Mouse (Mus musculus): ENCODE measurements at regions not wholly inside any gene's neighbourhood (a gene's known extent, or its start where the extent isn't known, plus 50 kb on each side); places are given as distances from the start of the nearest gene placed in this dataset.

DNA sequence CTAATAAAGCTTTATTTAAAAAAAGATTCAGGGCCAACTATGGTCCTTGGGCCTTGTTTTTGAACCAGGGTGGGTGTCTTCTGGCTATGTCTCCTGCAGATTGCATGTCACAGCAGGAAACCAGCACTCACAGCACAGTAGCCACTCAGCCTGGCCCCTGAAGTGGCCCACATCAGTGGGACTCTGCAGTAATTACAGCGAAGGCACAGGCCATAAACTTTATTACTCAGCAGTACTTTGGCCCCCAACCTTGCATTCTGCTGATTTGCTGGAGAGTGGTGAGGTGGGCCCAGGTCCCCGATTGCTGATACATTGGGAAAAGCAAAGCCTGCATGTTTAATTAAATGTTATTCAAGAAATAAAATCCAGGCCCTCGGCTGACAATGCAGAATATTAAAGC is 303.6 kb upstream of the Kdm8 start:
- no peaks in the 10 kb centered on the region for H3K27me3 ChIP-seq (ENCODE audit: control insufficient read depth in 1 of 2, insufficient read depth in 2 of 2, low read length in 2 of 2)

DNA sequence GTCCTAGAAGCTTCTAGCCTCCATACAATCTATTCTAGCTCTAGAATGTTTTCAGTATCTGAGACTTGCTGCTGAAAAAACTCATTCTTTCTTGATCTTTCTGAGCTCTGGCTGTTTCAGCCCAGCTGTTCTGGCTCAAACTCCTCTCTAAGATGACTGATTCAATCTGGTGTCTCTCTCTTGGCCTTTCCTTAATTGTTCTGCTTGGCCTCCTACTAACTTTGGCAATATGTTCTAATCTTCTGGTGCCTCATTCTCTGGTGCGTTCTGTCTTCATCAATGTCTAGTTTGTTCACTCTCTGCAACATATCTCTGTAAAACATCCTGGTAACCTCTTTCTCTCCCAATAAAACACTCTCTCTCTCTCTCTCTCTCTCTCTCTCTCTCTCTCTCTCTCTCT is 302.6 kb upstream of the Kdm8 start:
- no peak for DNase-seq (ENCODE audit: low read depth, low spot score)
- TF ChIP-seq JUND (IDR thresholded peaks at IDR 0.05; ENCODE audit: low read depth, low read length) (no peak), RCOR1 (IDR thresholded peaks at IDR 0.05; ENCODE audit: low read depth, low read length) (no peak), MYB (IDR thresholded peaks at IDR 0.05; ENCODE audit: low read depth, low read length) (no peak), MAX (IDR thresholded peaks at IDR 0.05; ENCODE audit: low read length) (no peak), ZKSCAN1 (IDR thresholded peaks at IDR 0.05; ENCODE audit: low read depth, low read length) (no peak), E2F4 (IDR thresholded peaks at IDR 0.05; ENCODE audit: borderline replicate concordance, low read depth, low read length) (no peak), TCF12 (IDR thresholded peaks at IDR 0.05; ENCODE audit: low read depth, low read length) (no peak), CHD2 (IDR thresholded peaks at IDR 0.05; ENCODE audit: low read length) (no peak), MEF2A (IDR thresholded peaks at IDR 0.05; ENCODE audit: extremely low read depth, insufficient replicate concordance, low read depth, low read length, poor library complexity, severe bottlenecking) (no peak), GATA1 (IDR thresholded peaks at IDR 0.05; ENCODE audit: low read depth, low read length) (no peak), BHLHE40 (IDR thresholded peaks at IDR 0.05; ENCODE audit: borderline replicate concordance, low read depth, low read length) (no peak), TBP (IDR thresholded peaks at IDR 0.05; ENCODE audit: low read depth, low read length) (no peak)
- Histone ChIP-seq H3K9me3 (replicated peaks; ENCODE audit: insufficient read depth, low read length) (no peaks in the 10 kb centered on the region), H3K27me3 (ENCODE audit: control insufficient read depth in 1 of 2, insufficient read depth in 2 of 2, low read length in 2 of 2) (no peaks in the 10 kb centered on the region), H3K9ac (ENCODE audit: control insufficient read depth, low read depth, low read length, poor library complexity, severe bottlenecking) (no peak overlapping the region), H3K4me1 (ENCODE audit: control insufficient read depth in 1 of 2, insufficient read depth in 2 of 2, low read length in 2 of 2) (no peaks in the 10 kb centered on the region), H3K36me3 (ENCODE audit: control insufficient read depth in 1 of 2, insufficient read depth in 2 of 2, low read length in 2 of 2) (no peaks in the 10 kb centered on the region), H3K79me2 (ENCODE audit: control insufficient read depth, insufficient read depth, low read length, poor library complexity) (no peaks in the 10 kb centered on the region), H3K4me3 (ENCODE audit: control insufficient read depth in 1 of 2, insufficient read depth in 1 of 2, low read depth in 2 of 2, low read length in 2 of 2) (no peak overlapping the region), H3K27ac (ENCODE audit: control insufficient read depth, low read depth, low read length) (no peak overlapping the region)

More for the DNA sequence above, 303.6 kb upstream of the Kdm8 start:
- DNase-seq (ENCODE audit: low read depth, low spot score): no peak
- no peak overlapping the region for H3K4me3 ChIP-seq (ENCODE audit: control insufficient read depth in 1 of 2, insufficient read depth in 1 of 2, low read depth in 2 of 2, low read length in 2 of 2)
- no peak overlapping the region for H3K27ac ChIP-seq (ENCODE audit: control insufficient read depth, low read depth, low read length)
- H3K9me3 ChIP-seq (replicated peaks; ENCODE audit: insufficient read depth, low read length): no peaks in the 10 kb centered on the region
- H3K36me3 ChIP-seq (ENCODE audit: control insufficient read depth in 1 of 2, insufficient read depth in 2 of 2, low read length in 2 of 2): no peaks in the 10 kb centered on the region
- H3K79me2 ChIP-seq (ENCODE audit: control insufficient read depth, insufficient read depth, low read length, poor library complexity): no peaks in the 10 kb centered on the region
- TF ChIP-seq ZMIZ1 (IDR thresholded peaks at IDR 0.05; ENCODE audit: low read depth, low read length) (no peak), BHLHE40 (IDR thresholded peaks at IDR 0.05; ENCODE audit: borderline replicate concordance, low read depth, low read length) (no peak), GATA1 (IDR thresholded peaks at IDR 0.05; ENCODE audit: low read depth, low read length) (no peak), TAL1 (IDR thresholded peaks at IDR 0.05; ENCODE audit: low read length) (no peak), MXI1 (IDR thresholded peaks at IDR 0.05; ENCODE audit: low read depth, low read length) (no peak), KAT2A (conservative IDR thresholded peaks at IDR 0.05; ENCODE audit: low read depth, low read length) (no peak), E2F4 (IDR thresholded peaks at IDR 0.05; ENCODE audit: borderline replicate concordance, low read depth, low read length) (no peak), SIN3A (IDR thresholded peaks at IDR 0.05; ENCODE audit: low read length) (no peak), MYC (IDR thresholded peaks at IDR 0.05; ENCODE audit: low read depth, low read length) (no peak), UBTF (IDR thresholded peaks at IDR 0.05; ENCODE audit: borderline replicate concordance, insufficient read depth, low read depth, low read length) (no peak), POLR2A (IDR thresholded peaks at IDR 0.05; ENCODE audit: control insufficient read depth in 1 of 2, insufficient read depth in 1 of 2, low read depth in 1 of 2, low read length in 2 of 2, poor library complexity in 1 of 2) (no peak), MYB (IDR thresholded peaks at IDR 0.05; ENCODE audit: low read depth, low read length) (no peak), TBP (IDR thresholded peaks at IDR 0.05; ENCODE audit: low read depth, low read length) (no peak), MAFK (IDR thresholded peaks at IDR 0.05; ENCODE audit: borderline replicate concordance, low read depth, low read length) (no peak), RCOR1 (IDR thresholded peaks at IDR 0.05; ENCODE audit: low read depth, low read length) (no peak), SMC3 (IDR thresholded peaks at IDR 0.05; ENCODE audit: low read depth, low read length) (no peak)
- no peak overlapping the region for H3K9ac ChIP-seq (ENCODE audit: control insufficient read depth, low read depth, low read length, poor library complexity, severe bottlenecking)
- no peaks in the 10 kb centered on the region for H3K4me1 ChIP-seq (ENCODE audit: control insufficient read depth in 1 of 2, insufficient read depth in 2 of 2, low read length in 2 of 2)

All from MEL (cell line).